Mouse (Mus musculus): ENCODE measurements around the gene Cnot3.
"Not testable (repeated sequence)": the region's sequence is repeated elsewhere in the genome, so short reads cannot be mapped to it uniquely, and the experiment has no call there.

Cnot3 gene

DNA sequence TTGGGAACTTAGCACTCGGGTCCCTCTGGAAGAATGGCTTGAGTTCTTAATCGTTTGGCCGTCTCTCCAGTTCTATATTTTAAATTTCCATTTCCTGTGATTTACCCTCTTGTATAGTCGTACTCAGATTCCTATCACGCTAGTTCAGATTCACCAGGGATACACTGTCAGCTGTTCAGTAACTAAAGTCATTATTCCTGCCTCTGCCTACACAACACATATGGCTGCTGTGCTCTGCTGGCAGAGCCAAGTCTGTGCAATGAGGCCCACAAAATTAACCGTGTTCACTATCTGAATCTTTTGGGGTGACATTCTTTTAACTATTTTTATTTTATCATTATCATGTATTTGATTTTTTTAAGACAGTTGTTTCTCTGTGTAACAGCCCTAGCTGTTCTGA is 53.4 kb downstream of the Cnot3 start:
- DNase-seq (ENCODE audit: low read depth, low spot score) = no peak

DNA sequence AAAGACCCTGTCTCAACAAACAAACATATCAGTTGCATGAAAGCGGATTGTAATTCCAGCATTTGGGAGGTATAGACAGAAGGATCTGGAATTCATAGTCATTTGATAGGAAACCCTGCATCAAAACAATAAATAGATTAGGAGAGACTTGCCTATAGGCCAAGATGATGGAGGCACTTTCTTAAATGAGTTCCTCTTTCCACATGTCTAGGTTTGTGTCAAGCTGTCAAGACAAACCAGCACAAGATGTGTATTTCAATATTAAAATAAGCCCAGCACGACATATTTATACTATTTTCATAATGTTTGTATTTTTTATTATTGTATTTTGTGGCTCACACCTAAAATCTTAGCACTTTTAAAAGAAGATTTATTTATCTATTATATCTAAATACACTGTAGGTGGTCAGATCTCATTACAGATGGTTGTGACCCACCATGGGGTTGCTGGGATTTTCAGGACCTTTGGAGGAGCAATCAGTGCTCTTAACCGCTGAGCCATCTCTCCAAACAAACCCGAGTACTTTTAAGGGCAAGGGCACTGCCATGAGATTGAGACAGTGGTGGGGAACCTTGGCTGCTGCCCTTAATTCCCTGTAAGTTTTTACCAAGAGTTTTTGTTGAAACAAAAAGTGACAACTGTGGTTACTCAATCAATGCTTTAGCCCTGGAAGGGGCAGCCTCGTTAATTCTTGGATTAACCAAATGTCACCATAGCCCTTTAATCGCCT is 58.2 kb downstream of the Cnot3 start:
- no peak for DNase-seq (ENCODE audit: low read depth, low spot score)

DNA sequence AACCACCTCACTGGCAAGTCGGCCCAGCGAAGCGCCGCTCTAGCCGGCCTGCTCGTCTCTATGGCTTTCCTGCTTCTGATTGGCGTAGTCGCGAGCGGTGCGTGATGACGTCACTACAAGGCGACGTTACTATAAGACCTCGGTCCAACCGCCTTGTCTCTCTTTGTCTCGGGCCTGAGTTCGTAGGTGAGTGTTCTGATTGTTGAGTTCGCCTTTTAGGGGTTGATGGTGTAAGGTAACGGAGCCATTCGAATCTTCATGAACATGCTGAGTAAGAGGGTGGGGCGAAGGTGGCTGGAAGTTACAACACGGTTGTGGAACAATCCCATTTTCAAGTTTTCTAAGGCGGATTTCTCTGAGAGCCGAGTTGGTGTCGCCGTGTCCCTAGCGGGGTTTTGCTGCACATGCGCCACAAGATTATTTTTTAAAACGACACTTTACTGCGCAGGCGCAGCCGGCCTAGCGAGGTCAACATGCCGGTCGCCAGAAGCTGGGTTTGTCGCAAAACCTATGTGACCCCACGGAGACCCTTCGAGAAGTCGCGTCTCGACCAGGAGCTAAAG is 58.9 kb downstream of the Cnot3 start, which contains the start of gene Rps9:
TSS of gene Rps9 (plus strand) at position 115 of the 563 bp plus-strand sequence.
- peak; percentile 98 for DNase-seq (ENCODE audit: low read depth, low spot score)

DNA sequence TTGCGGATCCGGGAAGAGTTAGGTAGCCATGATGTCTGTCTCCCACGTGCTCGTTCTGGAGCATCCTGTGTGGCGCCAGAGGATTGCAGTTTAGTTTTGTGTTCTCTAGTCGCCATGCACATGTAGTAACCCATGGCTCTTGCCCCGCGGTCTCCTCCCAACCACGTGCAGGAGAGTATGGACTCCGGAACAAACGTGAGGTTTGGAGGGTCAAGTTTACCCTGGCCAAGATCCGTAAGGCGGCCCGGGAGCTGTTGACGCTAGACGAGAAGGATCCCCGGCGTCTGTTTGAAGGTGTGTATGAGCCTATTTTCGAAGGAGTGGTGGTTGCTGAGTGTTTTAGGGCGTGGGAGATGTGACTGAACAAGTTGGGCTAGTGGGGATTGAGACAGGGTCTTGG is 59.4 kb downstream of the Cnot3 start:
- no peak for DNase-seq (ENCODE audit: low read depth, low spot score)

DNA sequence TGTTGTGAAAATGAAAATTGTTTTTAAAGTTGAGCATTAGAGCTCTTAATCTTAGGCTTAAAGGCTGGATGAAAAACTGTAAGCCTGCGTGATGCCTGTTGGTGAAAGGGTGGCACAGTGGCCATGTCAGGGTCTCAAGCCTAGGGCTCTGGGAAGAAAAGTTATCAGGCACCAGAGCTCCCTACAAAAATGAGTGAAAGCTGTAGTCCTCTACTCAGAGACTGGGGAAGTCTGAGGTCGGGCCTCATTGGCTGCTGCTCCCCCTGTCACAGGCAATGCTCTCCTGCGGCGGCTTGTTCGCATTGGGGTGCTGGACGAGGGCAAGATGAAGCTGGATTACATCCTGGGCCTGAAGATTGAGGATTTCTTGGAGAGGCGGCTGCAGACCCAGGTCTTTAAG is 60.4 kb downstream of the Cnot3 start:
- DNase-seq (ENCODE audit: low read depth, low spot score) = not testable (repeated sequence)

DNA sequence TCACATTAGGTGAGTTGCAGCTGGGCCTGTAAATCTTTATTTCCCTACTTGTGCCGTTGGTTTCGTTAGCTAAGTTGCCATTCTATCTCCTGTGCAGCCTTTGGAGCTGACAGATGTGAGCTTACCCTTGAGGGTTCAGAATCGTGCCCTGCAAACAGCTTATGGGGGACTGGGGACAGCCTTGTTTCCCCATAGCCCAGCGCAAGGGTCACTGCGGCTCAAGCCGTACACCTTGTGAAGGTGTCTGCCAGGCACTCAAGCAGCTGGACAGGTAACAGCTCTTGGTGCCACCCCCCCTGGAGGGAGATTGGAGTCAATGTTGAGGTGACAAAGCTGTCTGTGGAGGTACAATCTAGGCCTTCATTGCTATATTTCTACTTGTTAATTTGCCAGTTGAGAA is 60.8 kb downstream of the Cnot3 start:
- DNase-seq (ENCODE audit: low read depth, low spot score) = no peak

DNA sequence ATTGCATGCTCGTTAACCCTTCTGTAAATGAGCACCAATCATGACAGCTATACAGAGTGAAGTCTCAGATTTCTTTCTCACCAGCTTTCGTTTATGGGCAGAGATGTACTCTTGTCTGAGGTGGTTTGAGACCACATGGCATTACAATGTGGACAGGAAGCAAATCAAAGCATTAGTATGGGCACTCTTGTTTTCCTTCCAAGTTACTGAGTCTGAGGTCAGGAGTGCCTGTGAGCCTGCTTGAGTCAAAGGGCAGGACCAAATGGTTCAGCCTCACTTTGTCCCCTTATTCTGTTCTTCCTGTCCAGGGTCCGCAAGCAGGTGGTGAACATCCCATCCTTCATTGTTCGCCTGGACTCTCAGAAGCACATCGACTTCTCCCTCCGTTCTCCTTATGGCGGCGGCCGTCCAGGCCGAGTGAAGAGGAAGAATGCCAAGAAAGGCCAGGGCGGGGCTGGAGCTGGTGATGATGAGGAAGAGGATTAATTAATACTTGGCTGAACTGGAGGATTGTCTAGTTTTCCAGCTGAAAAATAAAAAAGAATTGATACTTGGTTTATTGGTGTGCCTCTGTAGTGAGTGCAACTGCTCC is 61.4 kb downstream of the Cnot3 start:
- DNase-seq (ENCODE audit: low read depth, low spot score) = no peak

DNA sequence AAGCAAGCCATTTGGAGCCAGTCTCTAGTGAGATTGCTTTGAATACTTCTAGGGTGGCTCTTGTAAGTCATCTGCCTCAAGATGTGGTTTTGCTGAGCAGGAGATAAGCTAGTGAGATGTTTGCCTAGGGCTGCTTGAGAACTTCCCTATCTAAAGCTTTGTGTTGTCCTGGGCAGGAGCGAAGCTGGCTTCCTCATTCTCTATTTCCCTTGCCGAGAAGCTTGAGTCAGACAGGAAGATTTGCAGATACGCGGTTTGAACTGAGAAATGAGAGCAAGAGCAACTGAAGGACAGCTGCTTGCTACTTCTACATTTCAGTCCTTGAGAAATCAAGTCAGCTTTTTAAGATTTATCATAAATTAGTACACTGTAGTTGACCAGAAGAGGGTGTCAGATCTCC is 62.0 kb downstream of the Cnot3 start:
- DNase-seq (ENCODE audit: low read depth, low spot score) = no peak

DNA sequence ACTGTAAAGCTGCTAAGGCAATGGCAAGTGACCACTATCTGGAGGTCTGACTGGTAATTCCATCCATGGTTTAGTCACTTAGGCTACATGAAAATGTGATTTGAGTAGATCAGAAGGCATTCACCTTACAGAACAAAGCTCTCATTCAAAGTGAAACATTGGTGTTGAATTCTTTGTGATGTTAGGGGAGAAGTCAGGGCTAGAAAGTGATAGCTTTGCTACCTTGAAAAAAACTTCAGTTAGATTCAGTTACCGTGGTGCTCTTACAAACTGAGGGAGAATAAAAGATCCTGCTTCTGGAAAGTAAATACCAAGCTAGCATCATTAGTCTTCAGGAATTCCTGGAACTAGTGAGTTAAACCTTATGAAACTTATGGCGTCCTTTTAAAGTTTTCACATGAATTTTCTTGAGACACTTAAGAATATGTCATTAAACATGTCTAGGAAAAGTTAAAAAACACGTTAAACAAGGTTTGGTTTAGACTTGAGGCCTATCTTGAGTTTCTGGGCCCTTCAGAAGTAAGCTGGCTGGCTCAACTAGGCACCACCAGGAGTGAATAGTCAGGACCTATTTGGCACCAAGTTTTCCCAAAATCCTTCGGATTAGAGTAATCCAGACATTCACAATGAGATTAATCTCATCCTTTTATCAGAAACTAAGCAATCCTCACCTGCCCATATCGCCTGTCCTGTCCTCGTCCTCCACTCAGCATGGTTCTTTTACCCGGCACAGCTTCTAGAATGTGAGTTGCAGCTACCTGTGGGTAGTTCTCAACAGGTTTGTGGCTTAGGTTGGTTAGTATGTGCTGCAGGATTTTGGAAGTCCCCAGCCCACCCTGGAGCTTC is 62.7 kb downstream of the Cnot3 start:
- no peak for DNase-seq (ENCODE audit: low read depth, low spot score)

DNA sequence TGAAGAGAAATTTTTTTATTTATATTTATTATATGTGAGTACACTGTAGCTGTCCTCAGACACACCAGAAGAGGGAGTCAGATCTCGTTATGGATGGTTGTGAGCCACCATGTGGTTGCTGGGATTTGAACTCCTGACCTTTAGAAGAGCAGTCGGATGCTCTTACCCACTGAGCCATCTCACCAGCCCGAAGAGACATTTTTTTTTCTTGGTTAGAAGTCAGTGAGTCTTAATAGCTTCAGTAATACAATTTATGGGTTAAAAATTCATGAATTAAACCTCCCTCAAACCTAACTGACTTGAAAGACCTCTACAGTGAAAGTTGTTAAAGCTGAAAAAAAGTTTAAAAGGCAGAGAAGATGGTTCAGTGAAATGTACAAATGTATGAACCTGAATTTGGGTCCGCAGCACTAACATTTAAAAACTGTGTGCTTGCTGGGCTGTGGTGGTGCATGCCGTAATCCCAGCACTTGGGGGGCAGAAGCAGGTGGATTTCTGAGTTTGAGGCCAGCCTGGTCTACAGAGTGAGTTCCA is 63.4 kb downstream of the Cnot3 start:
- DNase-seq (ENCODE audit: low read depth, low spot score) = not testable (repeated sequence)

DNA sequence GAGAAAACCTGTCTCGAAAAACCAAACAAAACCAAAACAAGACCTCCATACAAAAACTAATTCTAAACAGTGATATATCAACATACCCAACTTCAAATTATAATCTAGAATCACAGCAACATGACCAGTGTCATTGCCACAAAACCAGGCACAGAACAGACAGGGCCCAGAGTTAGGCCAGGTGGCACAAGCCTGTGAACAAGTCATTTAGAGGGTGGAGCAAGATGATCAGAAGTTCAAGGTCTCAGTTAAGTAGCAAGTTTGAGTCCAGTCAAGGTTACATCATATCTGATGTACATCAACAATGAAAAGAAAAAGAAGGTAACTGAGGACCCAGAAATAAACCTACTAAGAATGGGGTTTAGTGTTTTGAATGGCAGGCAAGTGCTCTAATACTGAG is 63.9 kb downstream of the Cnot3 start:
- DNase-seq (ENCODE audit: low read depth, low spot score) = no peak
